Mouse (Mus musculus) embryonic facial prominence, embryonic 13.5 days (tissue): ENCODE data around the gene Krt13. TPM values are rescaled to one million over a fixed set of nuclear protein-coding genes. Genes with fewer than 3 reads are reported as not detected.

ENCODE experiments used
- ATAC-seq: fragments of 200-750 bp; cut with Nextera tagmentation; 2 replicates; pipeline ENCODE4 v1.8.0; 2017; ENCODE audit warnings: low read depth; ENCODE audit not compliant: insufficient number of reproducible peaks, insufficient read depth, low FRiP score, low TSS enrichment
- H3K27ac ChIP-seq: fragments of 300-500 bp; sonication (generic); 2 replicates; pipeline ENCODE4 v1.5.1; 2015; ENCODE audit warnings: moderate library complexity, mild to moderate bottlenecking, inconsistent platforms
- H3K27me3 ChIP-seq: fragments of 300-500 bp; sonication (generic); 2 replicates; pipeline ENCODE4 v1.6.1; 2015; ENCODE audit warnings: mild to moderate bottlenecking, inconsistent platforms
- H3K36me3 ChIP-seq: fragments of 300-500 bp; sonication (generic); 2 replicates; pipeline ENCODE4 v1.6.1; 2015; ENCODE audit warnings: mild to moderate bottlenecking, inconsistent platforms
- H3K4me1 ChIP-seq: fragments of 300-500 bp; sonication (generic); 2 replicates; pipeline ENCODE4 v1.6.1; 2015; ENCODE audit warnings: inconsistent platforms
- H3K4me2 ChIP-seq: fragments of 300-500 bp; sonication (generic); 2 replicates; pipeline ENCODE4 v1.6.1; 2015; ENCODE audit warnings: moderate library complexity, mild to moderate bottlenecking, inconsistent platforms
- H3K4me3 ChIP-seq: fragments of 300-500 bp; sonication (generic); 2 replicates; pipeline ENCODE4 v1.5.1; 2015; ENCODE audit warnings: mild to moderate bottlenecking, inconsistent platforms
- H3K9ac ChIP-seq: fragments of 300-500 bp; sonication (generic); 2 replicates; pipeline ENCODE4 v1.6.1; 2015; ENCODE audit warnings: mild to moderate bottlenecking, inconsistent platforms
- H3K9me3 ChIP-seq: fragments of 300-500 bp; sonication (generic); 2 replicates; pipeline ENCODE4 v1.6.1; 2016; ENCODE audit warnings: inconsistent platforms
- WGBS: fragments of 180-500 bp; shearing (Covaris S2); methylation state at CpG from one replicate; pipeline ENCODE4 v1.1.7; 2015; ENCODE audit warnings: mixed read lengths; 5-methylcytosine and 5-hydroxymethylcytosine counted together
- polyA plus RNA-seq: library from polyadenylated mRNA; unstranded; fragments of >200 nt; fragmentation: Nextera tagmentation; extraction: Ambion mirVana; gene quantifications from 2 replicates; pipeline ENCODE4 v1.2.1, GENCODE M21; 2015

Krt13 gene
- polyA plus RNA-seq, 1 experiment from 2014 or later = 2.2 TPM

DNA sequence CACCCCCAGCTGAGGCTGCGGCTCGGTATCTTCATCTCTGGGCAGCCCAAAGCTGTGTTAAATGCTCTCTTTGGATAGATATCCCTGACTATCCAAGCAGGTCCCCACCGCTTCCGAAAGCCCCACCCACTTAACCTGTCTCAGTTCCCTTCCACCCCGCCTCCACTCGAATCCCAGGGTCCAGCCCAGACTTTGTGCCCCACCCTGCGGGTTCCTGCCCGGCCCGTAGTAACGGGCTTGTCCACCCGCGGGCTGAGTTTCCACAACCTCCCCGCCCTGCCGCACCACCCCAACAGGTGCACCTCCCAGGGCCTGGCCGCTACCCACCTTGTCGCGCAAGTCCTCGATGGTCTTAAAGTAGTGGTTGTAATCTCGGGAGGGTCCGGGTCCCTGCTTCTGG is 23.7 kb upstream of the Krt13 start:
- Histone ChIP-seq H3K4me3 (peak overlapping the region; percentile 34), H3K27ac (no peak overlapping the region), H3K4me2 (peak overlapping the region; percentile 54), H3K27me3 (peaks cover 35% of the 10 kb centered on the region), H3K36me3 (no peaks in the 10 kb centered on the region), H3K9me3 (no peaks in the 10 kb centered on the region), H3K9ac (peak overlapping the region; percentile 46; the same call in 1 of the 2 replicates), H3K4me1 (peaks cover 8% of the 10 kb centered on the region)
- ATAC-seq = no peak
- WGBS = 1% methylated on average over 20 of the region's 20 CpGs

DNA sequence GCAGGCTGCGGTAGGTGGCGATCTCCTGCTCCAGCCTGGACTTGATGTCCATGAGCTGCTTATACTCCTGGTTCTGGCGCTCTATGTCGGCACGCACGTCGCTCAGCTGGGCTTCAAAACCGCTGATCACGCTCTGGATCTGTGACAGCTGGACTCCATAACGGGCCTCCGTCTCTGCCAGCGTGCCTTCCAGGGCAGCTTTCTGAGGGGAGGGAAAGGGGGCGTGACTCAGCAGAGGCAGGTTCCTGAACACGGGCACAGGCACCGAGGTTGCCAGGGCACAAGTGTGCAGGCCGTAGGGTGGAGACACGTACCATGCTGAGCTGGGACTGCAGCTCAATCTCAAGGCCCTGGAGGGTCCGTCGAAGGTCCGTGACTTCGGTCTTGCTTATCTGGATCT is 19.6 kb upstream of the Krt13 start:
- Histone ChIP-seq H3K9me3 (no peaks in the 10 kb centered on the region), H3K27ac (no peak overlapping the region), H3K9ac (no peak overlapping the region), H3K4me3 (no peak overlapping the region), H3K4me1 (peaks cover 26% of the 10 kb centered on the region), H3K36me3 (no peaks in the 10 kb centered on the region), H3K27me3 (peaks cover 24% of the 10 kb centered on the region), H3K4me2 (no peak overlapping the region)
- no peak for ATAC-seq
- WGBS = 80% methylated on average over 21 of the region's 21 CpGs

DNA sequence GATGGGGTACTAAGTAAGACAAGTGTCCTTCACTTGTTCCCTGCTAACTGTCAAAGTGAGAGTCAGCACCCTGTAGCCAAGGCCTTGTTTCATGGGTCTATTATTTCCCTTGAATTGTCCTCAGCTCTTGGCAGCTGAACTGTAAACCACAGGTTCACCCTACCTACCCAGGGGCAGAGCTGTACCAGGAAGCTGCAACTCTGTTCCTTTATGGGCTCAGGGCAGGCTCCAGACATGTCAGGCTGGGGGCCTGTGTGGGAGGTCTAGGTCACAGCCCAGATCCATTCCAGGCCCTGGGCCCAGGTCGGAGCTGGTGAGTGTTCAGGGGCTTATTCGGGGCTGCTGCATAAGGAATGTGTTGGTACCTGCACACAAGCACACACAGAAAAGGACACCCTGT is 18.0 kb upstream of the Krt13 start:
- Histone ChIP-seq H3K36me3 (no peaks in the 10 kb centered on the region), H3K9ac (no peak overlapping the region), H3K4me3 (no peak overlapping the region), H3K9me3 (no peaks in the 10 kb centered on the region), H3K27me3 (peaks cover 8% of the 10 kb centered on the region), H3K4me2 (no peak overlapping the region), H3K4me1 (peaks cover 18% of the 10 kb centered on the region), H3K27ac (peak overlapping the region; percentile 29)
- WGBS = 53% methylated on average over 2 of the region's 2 CpGs
- ATAC-seq = no peak

DNA sequence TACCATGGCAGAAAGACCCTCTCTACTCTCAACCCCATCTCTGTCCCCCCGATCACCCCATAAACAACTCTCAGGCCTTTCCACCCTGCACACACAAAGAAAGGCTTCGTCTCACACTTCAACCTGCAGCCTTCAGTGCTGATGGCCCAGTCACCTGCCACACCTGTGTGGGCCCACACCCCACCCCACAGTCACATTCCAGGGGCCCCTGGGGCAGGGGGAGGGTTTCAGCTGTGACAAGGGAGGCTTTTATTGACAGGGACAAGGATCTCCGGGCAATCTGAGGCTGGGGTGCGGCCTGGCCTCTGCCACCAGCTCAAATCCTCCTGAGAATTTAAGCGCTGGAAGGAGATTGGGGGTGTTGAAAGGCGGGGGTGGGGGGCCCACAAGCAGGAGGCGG is 17.4 kb upstream of the Krt13 start:
- Histone ChIP-seq H3K4me1 (peaks cover 18% of the 10 kb centered on the region), H3K36me3 (no peaks in the 10 kb centered on the region), H3K9me3 (no peaks in the 10 kb centered on the region), H3K4me3 (no peak overlapping the region), H3K4me2 (no peak overlapping the region), H3K27me3 (peaks cover 2% of the 10 kb centered on the region), H3K9ac (no peak overlapping the region), H3K27ac (no peak overlapping the region)
- 42% methylated on average over 7 of the region's 7 CpGs for WGBS
- ATAC-seq = no peak; the same call in 1 of the 2 replicates

DNA sequence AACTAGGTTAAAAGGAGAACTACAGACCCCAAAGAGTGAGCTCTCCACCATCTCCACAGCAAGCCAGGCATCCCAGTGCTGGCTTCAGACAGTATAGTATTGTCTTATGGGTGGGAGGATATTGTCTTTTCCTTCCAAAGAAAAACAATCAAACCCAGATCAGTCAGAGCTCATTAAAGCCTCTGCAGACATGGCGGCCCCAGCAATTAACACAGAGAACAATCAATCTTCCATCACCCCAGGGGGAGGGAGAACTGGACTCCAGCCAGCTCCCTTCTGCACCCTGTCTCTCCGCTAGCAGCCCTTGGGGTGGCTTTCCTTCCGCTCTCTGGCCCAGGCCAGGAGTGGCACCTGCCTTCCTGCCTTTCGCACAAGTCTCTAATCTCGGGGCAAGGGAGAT is 16.3 kb upstream of the Krt13 start:
- H3K27me3 ChIP-seq = no peaks in the 10 kb centered on the region
- no peak for ATAC-seq
- peaks cover 18% of the 10 kb centered on the region for H3K4me1 ChIP-seq
- WGBS = 43% methylated on average over 5 of the region's 5 CpGs
- H3K9me3 ChIP-seq = no peaks in the 10 kb centered on the region
- no peaks in the 10 kb centered on the region for H3K36me3 ChIP-seq
- H3K4me2 ChIP-seq = no peak overlapping the region
- no peak overlapping the region for H3K4me3 ChIP-seq
- no peak overlapping the region for H3K9ac ChIP-seq
- no peak overlapping the region for H3K27ac ChIP-seq

DNA sequence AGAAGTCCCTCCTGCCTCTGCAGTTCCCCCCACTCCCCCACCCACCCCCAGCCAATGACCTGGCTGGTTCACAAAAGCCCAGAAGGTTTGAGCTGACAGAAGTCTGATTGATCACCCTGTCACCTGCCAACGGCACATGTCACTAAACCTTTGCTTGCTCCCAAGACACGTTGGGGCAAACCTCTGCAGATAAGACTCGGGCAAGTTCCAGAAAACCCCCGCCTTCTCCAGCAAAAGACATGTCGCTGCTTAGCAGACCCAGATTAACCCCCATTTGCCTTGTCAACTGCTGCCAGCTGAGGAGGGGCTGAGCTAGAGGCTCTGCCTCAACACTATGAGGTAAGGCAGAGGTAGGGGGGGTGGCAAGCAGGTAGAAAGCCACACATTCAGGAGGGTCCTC is 15.2 kb upstream of the Krt13 start:
- WGBS = 39% methylated on average over 5 of the region's 5 CpGs

DNA sequence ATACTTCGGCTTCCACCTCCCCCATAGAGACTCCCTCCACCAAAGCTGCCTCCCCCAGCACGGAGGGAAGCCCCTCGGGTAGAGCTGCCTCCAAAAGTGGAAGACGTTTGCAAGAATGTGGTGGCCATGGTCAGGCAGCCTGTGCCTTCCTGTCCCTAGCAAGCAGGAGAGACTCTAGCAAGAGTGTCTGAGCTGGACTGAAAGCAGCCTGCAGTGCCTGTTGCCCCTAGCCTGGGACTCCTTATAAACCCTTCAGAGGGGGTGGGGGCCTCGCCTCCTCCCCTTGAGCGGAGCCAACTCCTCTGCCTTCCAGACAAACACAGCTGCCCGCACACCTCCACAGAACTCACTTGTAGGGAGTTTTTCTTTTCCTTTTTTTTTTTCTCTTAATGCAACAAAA is 14.4 kb upstream of the Krt13 start, which contains the start of gene Krt15:
TSS of gene Krt15 (minus strand) at position 198 of the 400 bp plus-strand sequence.
- H3K4me2 ChIP-seq = peak within 1 kb of the TSS; percentile 37

More for the DNA sequence above, 15.2 kb upstream of the Krt13 start:
- H3K27me3 ChIP-seq = no peaks in the 10 kb centered on the region
- H3K9ac ChIP-seq = no peak overlapping the region
- no peaks in the 10 kb centered on the region for H3K36me3 ChIP-seq
- no peaks in the 10 kb centered on the region for H3K9me3 ChIP-seq
- H3K27ac ChIP-seq = peak overlapping the region; percentile 34; the same call in 1 of the 2 replicates
- no peak overlapping the region for H3K4me2 ChIP-seq
- no peak overlapping the region for H3K4me3 ChIP-seq
- no peak for ATAC-seq
- peaks cover 18% of the 10 kb centered on the region for H3K4me1 ChIP-seq

DNA sequence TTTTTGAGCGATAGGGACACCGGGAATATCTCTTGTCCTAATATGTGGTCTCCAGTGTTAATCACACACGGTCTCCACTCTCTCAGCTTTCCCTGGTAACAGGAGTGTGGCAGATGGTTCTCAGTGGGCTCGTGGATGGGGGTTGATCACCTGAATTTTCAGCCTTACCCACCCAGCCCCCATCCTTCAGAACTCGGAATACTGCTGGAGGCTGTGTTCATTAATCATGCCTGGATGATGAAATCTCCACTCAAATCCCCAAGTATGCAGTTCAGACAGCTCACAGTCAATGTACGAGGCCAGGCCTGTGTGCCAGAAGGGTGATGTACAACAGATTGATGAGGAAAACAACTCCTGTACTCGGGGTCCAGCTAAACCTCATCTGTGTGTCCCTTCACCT is 3.5 kb upstream of the Krt13 start:
- WGBS = 66% methylated on average over 7 of the region's 7 CpGs
- Histone ChIP-seq H3K9ac (no peak overlapping the region), H3K27ac (no peak overlapping the region), H3K27me3 (no peaks in the 10 kb centered on the region), H3K9me3 (no peaks in the 10 kb centered on the region), H3K4me3 (no peak overlapping the region), H3K36me3 (no peaks in the 10 kb centered on the region), H3K4me1 (no peaks in the 10 kb centered on the region), H3K4me2 (no peak overlapping the region)
- ATAC-seq = no peak

More for the DNA sequence above, 14.4 kb upstream of the Krt13 start, which contains the start of gene Krt15:
- H3K9me3 ChIP-seq = no peaks in the 10 kb centered on the region
- H3K36me3 ChIP-seq = no peaks in the 10 kb centered on the region
- no peak within 1 kb of the TSS for H3K9ac ChIP-seq
- ATAC-seq = no peak
- H3K27ac ChIP-seq = peak within 1 kb of the TSS; percentile 48; the same call in 1 of the 2 replicates
- WGBS = 54% methylated on average over 7 of the region's 7 CpGs
- H3K4me3 ChIP-seq = peak within 1 kb of the TSS; percentile 19
- peaks cover 18% of the 10 kb centered on the region for H3K4me1 ChIP-seq
- H3K27me3 ChIP-seq = no peaks in the 10 kb centered on the region

DNA sequence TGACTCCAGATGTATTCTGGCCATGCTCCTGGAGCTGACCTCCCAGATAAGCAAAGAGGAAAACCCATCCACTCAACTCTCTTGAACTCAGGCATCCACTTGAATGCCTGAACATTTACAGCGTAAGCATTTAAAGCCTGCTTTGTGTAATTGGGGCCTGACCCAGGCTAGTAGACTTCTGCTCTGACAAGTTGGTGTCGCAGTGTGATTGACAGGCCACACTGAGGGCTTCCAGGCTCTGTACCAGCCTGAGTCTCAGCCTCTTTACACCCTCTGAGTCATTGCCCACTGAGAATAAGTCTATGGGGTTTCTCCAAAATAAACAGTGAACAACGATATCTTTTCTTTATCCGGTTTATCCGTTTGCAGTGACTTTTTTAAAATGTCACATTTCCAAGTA is 1.0 kb downstream of the Krt13 start:
- Histone ChIP-seq H3K4me2 (no peak overlapping the region), H3K36me3 (no peaks in the 10 kb centered on the region), H3K9me3 (no peaks in the 10 kb centered on the region), H3K9ac (no peak overlapping the region), H3K4me3 (no peak overlapping the region), H3K27me3 (no peaks in the 10 kb centered on the region), H3K27ac (no peak overlapping the region), H3K4me1 (no peaks in the 10 kb centered on the region)
- ATAC-seq = no peak
- 85% methylated on average over 5 of the region's 5 CpGs for WGBS

DNA sequence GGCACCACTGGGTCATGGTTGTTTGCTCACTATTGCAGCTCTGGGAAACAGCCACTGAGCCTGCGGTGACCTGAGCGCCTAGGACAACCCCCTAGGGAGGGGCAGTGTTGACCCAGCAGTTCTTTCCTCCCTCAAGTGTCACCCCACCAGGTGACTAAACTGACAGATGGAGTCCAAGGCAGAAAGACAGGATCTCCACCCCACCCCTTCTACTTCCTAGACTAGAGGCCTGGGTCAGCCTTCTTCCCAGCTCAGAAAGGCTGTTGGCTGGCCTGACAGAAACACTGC is 7.7 kb downstream of the Krt13 start:
- Histone ChIP-seq H3K36me3 (no peaks in the 10 kb centered on the region), H3K27me3 (no peaks in the 10 kb centered on the region), H3K4me3 (no peak overlapping the region), H3K27ac (no peak overlapping the region), H3K9ac (no peak overlapping the region), H3K4me2 (no peak overlapping the region), H3K9me3 (no peaks in the 10 kb centered on the region), H3K4me1 (no peaks in the 10 kb centered on the region)
- WGBS = 84% methylated on average over 2 of the region's 2 CpGs
- ATAC-seq = no peak

DNA sequence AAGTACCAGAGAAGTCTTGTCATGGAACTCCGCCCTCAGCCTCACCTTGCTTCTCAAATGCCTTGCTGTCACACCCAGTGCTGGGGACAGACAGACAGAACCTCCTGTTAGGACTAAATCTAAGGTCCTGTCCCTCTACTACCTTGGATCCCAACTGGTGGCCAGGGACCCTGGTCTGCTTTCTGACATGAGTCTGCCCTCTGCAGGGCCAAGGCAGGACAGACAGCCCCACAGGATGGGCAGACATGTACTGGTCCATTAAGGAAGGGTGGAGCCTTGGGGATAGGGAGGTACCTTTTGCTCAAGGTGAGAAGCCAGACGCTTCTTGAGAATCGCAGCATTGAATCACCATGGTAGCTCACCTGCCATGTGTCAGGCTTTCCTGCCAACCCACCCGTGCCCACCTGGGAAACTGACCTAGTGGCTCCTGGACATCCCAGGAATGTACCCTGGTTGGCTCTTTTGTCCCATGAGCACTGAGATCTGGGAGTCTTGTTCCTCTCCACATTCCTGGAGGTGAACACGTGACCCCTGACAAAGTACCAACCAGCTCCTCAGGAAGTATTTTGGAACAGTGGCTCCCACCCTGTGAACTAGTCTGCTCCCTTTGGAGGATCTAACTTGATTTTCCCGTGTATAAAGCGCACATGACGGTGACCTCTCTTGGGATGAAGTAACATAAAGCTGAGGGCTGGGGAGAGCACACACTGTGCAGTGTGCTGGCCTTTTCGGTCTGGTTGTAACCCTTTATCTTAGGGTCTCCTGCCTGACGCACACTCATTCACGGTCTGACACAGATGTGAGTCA is 8.2 kb downstream of the Krt13 start:
- Histone ChIP-seq H3K4me2 (no peak overlapping the region), H3K27me3 (no peaks in the 10 kb centered on the region), H3K4me1 (no peaks in the 10 kb centered on the region), H3K36me3 (no peaks in the 10 kb centered on the region), H3K27ac (no peak overlapping the region), H3K9me3 (no peaks in the 10 kb centered on the region), H3K9ac (no peak overlapping the region), H3K4me3 (no peak overlapping the region)
- WGBS = 84% methylated on average over 11 of the region's 11 CpGs
- no peak for ATAC-seq

DNA sequence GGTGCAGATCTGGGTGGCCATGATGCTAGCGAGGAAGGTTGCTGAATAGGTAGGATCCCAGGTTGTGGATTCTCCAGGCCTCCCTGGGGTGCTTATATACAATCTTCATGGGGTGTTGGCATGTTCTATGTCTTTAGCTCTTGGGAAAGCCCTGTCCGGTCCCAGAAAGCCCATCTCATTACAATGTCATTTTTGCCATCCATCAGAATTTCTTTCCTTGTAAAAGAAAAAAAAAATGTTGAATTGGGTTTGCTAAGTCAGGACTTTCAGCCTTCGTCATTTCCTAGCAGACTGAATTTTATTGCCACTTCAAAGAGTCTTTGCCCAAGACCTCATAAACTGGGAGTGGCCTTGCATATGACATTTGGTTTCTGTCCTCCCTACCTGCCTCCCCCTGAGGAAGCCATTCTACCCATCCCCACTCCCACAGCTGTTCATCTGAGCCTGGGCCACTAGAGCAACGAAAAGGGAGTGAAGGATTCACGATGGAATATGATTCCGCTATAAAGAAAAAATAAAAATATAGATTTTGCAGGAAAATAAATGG is 15.7 kb downstream of the Krt13 start, which contains the start of gene Krt36:
TSS of gene Krt36 (minus strand) at position 51 of the 547 bp plus-strand sequence.
- Histone ChIP-seq H3K9me3 (no peaks in the 10 kb centered on the region), H3K27ac (no peak within 1 kb of the TSS), H3K9ac (no peak within 1 kb of the TSS), H3K4me2 (no peak within 1 kb of the TSS), H3K4me1 (no peaks in the 10 kb centered on the region), H3K36me3 (no peaks in the 10 kb centered on the region), H3K4me3 (no peak within 1 kb of the TSS), H3K27me3 (0 out of 2 replicates have a peak, but pooled peaks cover 3% of the 10 kb centered on the region)
- 83% methylated on average over 6 of the region's 6 CpGs for WGBS
- no peak for ATAC-seq
